Mouse (Mus musculus): ENCODE measurements at regions not wholly inside any gene's neighbourhood (a gene's known extent, or its start where the extent isn't known, plus 50 kb on each side); places are given as distances from the start of the nearest gene placed in this dataset.
"Not testable (repeated sequence)": the region's sequence is repeated elsewhere in the genome, so short reads cannot be mapped to it uniquely, and the experiment has no call there.

- DNase-seq, result not testable (repeated sequence)
These were observed 57.9 kb upstream of the Zfp709 start for GRCm38 (mm10) chr8:71823655-71824622.

DNA sequence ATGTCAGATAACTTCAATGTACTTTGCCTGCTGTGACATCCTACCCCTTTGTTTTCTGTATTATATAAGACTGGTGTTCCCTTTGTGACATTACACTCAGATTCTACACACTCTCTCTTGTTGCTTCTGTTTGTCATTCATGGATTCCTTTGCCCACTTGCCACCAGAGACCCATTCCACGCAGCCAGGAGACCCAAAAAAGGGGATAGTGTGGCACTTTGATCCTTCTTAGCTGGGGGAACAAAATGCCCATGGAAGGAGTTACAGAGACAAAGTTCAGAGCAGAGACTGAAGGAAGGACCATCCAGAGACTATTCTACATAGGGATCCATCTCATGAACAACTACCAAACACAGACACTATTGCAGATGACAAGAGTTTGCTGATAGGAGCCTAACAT lies 59.1 kb upstream of the Zfp709 start:
- not testable (repeated sequence) for DNase-seq

DNA sequence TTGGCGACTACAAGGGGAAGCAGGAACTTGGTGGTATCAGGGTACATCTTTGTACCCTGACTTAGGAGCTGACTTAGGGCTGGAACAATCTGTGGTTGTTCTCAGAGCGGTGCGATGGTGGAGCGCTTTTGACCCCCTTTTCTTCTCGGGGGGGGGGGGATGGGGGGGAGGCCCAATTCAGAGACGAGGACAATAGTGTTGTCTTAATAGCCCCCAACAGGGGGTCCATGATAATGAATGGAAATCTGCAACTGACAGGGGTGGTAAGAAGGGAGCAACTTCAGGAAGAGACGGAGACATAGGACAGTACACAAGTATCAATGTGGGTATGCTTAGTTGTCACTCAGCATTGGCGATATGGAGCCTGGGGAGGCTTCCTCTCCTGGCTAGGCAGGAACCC lies 61.9 kb upstream of the Zfp709 start:
- DNase-seq, result not testable (repeated sequence)

DNA sequence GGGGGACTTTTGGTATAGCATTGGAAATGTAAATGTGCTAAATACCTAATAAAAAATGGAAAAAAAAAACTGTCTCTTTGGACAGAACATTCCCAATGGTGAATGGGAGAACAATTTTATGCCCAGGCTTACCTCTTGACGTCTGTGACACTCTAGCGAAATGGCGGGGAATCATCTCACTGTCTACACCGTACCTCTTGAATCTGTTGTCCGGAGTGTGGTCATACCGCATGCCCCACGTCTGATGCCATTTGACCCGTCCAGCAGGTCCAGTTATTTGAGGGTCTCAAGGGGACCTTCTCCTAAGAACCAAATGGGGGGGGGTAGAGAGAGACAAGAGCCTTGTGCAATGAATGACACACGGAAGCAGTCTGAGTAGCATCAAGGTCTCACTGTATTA lies 62.4 kb upstream of the Zfp709 start:
- DNase-seq, result not testable (repeated sequence)

- not testable (repeated sequence) for DNase-seq
These were observed 65.4 kb upstream of the Zfp709 start for GRCm38 (mm10) chr8:71816272-71817034.

DNA sequence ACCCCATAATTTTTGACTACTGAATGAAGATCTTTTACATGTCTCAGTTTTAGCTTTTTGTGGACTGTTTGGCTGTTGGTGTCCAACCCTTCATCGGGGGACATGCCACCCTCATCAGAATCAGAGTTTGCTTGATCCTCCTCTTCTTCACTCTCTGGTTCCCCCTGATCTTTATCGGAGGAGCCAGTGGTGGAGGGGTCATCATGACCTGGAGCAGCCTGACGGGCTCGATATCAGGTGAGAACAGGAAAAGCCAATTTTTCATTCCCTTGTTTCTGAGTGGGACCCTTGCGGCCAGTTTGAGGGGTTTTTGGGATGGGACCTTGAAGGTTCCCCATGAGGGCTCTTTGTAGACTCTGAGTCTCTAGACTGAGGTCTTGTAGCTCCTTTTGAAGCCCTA lies 66.0 kb upstream of the Zfp709 start:
- DNase-seq, result not testable (repeated sequence)

- not testable (repeated sequence) for DNase-seq
These were observed 66.9 kb upstream of the Zfp709 start for GRCm38 (mm10) chr8:71814740-71815514.

DNA sequence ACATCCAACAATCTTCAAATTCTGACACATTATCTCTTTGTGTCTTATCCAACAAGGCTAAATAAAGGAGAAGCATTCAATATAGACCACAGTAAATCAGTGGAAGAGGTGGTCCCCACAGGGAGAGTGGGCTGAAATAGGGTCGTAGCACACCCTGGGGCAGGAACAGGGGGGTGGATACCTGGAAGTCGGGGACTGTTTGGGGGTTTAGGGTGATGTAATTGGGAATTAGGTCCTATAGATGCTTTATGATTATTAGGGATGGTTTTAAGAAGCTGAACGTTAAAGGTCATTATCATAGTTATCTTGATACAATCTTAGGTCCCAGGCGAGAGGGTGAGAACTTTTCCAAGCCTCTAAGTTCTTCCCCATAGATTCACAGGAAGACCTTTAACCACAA lies 67.9 kb upstream of the Zfp709 start:
- DNase-seq, result not testable (repeated sequence)

GRCm38 (mm10) chr8:71813239-71813638 lies 68.6 kb upstream of the Zfp709 start:
- DNase-seq, result not testable (repeated sequence)

- DNase-seq, result not testable (repeated sequence)
These were observed 74.0 kb upstream of the Zfp709 start for GRCm38 (mm10) chr8:71807788-71808187.

DNA sequence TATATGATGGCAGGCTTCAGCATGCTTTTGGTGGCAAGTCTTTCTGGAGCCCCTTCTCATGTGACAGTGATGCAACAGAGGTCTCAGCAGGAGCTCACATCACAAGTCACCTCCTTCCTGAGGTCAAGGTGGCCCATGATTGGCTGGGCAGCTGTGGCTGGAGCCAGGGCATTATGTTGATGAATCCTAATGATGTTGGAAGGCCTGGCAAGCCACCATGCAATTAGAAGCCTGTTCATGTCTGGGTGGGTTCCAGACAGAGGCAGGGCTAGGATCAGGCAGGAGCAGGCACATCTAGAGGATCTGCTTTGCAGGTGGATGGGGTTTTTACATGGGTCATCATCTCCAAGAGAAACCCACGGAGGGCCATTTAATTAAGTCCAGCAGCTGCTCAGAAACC lies 77.2 kb upstream of the Zfp709 start:
- DNase-seq, result not testable (repeated sequence)

DNA sequence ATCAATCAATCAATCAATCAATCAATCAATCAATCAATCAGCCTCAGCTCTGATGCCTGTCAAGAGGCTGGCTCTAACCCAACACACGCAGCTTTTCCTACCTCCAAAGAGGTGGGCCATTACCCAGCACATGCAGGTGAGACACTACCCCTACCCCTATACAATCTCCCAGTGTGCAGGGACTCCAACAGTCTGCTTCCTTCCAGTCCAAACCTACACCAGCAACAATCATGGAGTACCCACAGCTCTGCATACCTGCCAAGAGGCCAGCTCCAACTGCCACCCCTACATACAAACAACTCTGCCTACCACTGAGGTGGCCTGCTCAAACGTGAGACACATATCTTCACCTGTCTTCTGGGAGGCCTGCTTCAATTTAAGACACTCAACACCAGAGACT lies 76.7 kb upstream of the Fcho1 start:
- not testable (repeated sequence) for DNase-seq

- peak; percentile 30 for DNase-seq
These were observed 63.5 kb upstream of the Fcho1 start for GRCm38 (mm10) chr8:71789031-71789460.

GRCm38 (mm10) chr8:71780624-71781023 lies 55.1 kb upstream of the Fcho1 start:
- not testable (repeated sequence) for DNase-seq

DNA sequence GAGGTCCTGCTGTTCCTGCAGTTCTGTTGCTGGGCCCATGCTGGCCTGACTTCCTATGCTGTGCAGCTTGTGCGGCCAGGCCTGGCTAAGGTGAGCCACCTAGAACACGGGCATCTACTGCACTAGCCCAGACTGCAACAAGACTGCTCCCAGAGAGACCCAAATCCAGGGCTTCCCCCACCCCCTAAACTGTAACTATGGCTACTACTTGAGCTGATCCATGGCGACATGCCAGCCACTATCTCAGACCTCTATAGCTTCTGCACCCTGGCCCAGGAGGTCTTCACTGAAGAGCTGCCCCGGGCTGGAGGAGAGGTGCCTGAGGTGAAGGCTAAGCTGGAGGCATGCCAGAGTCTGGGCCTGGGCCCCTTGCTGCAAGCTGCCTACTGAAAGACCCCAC lies 54.3 kb upstream of the Fcho1 start:
- DNase-seq, result not testable (repeated sequence)

DNA sequence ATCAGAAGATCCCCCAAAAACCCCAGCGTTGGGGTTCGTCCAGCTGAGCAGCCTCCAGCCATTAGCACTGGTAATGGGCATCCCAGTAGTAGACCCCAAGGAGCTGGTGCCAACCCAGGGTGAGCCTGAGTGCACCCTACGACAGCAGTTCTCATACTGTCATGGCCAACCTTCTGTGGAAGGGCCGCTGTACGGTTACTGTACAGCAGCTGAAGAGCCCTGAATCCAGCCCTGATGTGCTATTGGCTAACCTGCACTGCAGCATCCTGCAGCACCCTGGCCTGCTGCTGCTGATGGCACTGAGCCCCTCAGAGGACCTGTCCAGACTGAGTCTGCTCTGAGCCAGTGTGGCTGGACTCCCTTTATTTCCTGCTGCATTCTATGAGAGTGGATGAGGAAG lies 53.9 kb upstream of the Fcho1 start:
- not testable (repeated sequence) for DNase-seq

DNA sequence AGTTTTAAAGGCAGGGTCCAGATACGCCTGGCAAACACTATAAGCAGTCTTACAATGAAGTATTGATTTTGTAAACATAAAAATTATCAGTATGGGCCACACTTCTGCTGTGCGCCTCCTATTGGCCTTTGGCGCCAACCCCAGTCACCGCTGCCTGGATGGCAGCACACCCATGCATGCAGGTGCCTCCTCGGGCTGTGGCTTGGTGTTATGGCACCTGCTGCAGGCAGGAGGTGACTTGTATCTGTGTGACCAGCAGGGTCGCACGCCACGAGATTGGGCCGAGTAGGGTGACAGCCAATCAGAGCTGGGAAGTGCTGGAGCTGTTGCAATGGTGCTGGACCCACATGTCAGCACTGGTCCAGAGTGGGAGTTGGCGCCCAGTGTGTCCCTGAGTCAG lies 53.4 kb upstream of the Fcho1 start:
- no peak for DNase-seq
